24 mouse cellular contexts compared by ENCODE assay signal in genomic region chr9:101042249-101042648, GRCm38 (mm10). TPM values are rescaled to one million over a fixed set of nuclear protein-coding genes. Genes with fewer than 3 reads are reported as not detected.
DNase-seq lines count a peak whose midpoint lies in the region; ATAC-seq lines count a peak whose summit lies in the region.
"Had no signal": no experiment of that assay in that cellular context is flagged by ENCODE, and none has a peak within 500 bp of the region (broad histone marks: within the 10 kb centered on the region; RNA-seq: fewer than 3 reads in every experiment).

No protein-coding gene starts in this region.

- ATAC-seq in megakaryocyte progenitor cell, adult 5-6 weeks (replicated peaks; ENCODE audit: poor library complexity), result peak; percentile 70
- ATAC-seq: activated CD4-positive, CD25-positive, alpha-beta regulatory T cell, adult 4 months; CD4-positive, CD25-positive, alpha-beta regulatory T cell, adult 4 months; forebrain, embryonic 16.5 days; hindbrain, postnatal 0 days; intestine, postnatal 0 days; midbrain, embryonic 13.5 days; Patski had no signal

- DNase-seq in 3T3-L1 (ENCODE audit: low read depth, low spot score), result peak; percentile 17
- peak; percentile 88 for DNase-seq in ES-CJ7 (ENCODE audit: low read depth, low spot score)
- peak; percentile 37 for DNase-seq in brain, adult 2 months (ENCODE audit: low read depth, low spot score)
- no peak for DNase-seq in lung, postnatal 4 days
- DNase-seq in thymus, postnatal 36 days, result no peak
- DNase-seq in frontal cortex, postnatal 10 days (ENCODE audit: low spot score in 2 of 2), result no peak
- DNase-seq: adrenal gland, adult 8-10 months; cerebellum, adult 8-10 months; cerebellum, postnatal 25 days; heart, postnatal 36 days; kidney, adult 9 months; kidney, postnatal 10 days; lung, embryonic 14.5 days; lung, postnatal 14 days; retina, postnatal 1 day; right cerebral cortex, postnatal 14 days had no signal

RNA-seq across cellular contexts. Expression of gene Pccb, which starts 7.6 kb away (rescaled TPM):
- total RNA-seq in megakaryocyte progenitor cell, adult 5-6 weeks (2015), result 19.4 and 21.7 TPM in 2 replicates
- total RNA-seq in megakaryocyte progenitor cell, adult 5-6 weeks (2017), result 16.0 and 18.2 TPM in 2 replicates

RNA-seq across cellular contexts. Expression of gene Msl2, which starts 31.7 kb away (rescaled TPM):
- total RNA-seq in megakaryocyte progenitor cell, adult 5-6 weeks (2015), result 94.2 and 94.6 TPM in 2 replicates
- total RNA-seq in megakaryocyte progenitor cell, adult 5-6 weeks (2017), result 37.1 and 45.2 TPM in 2 replicates

Comparison
In these comparisons a context has a peak if more than half of its experiments do, and no peak if none do; other contexts are left out.
1. DNase-seq: peak in 3T3-L1 (single experiment), ES-CJ7 (single experiment) and brain, adult 2 months (single experiment); none in lung, postnatal 4 days (0 of 2), thymus, postnatal 36 days (0 of 2) and frontal cortex, postnatal 10 days (0 of 2).